Mouse (Mus musculus): ENCODE measurements at regions not wholly inside any gene's neighbourhood (a gene's known extent, or its start where the extent isn't known, plus 50 kb on each side); places are given as distances from the start of the nearest gene placed in this dataset.

- H3K27ac ChIP-seq (replicated peaks) = 0 out of 2 replicates have a peak overlapping the region, but pooled peaks have one; percentile 3
Measured at GRCm38 (mm10) chr6:94946352-94946900, 170.6 kb upstream of the Kbtbd8 start.

GRCm38 (mm10) chr6:94945715-94946114, 171.3 kb upstream of the Kbtbd8 start:
- H3K9me3 ChIP-seq (ENCODE audit: control insufficient read depth, low read length) = no peaks in the 10 kb centered on the region
- no peak overlapping the region for H3K9ac ChIP-seq (ENCODE audit: low read length)
- 83% methylated on average over 5 of the region's 5 CpGs for WGBS
- no peak for DNase-seq (ENCODE audit: low spot score)
- no peak overlapping the region for H3K4me3 ChIP-seq (ENCODE audit: low read depth, low read length)
- no peak overlapping the region for H3K27ac ChIP-seq (replicated peaks)
- TF ChIP-seq CTCF (IDR thresholded peaks at IDR 0.05; ENCODE audit: low read depth) (no peak), EP300 (optimal IDR thresholded peaks at IDR 0.05) (no peak)
- peaks cover 3% of the 10 kb centered on the region; the same call in 1 of the 2 replicates for H3K4me1 ChIP-seq (replicated peaks; ENCODE audit: control insufficient read depth, insufficient read depth)
- no peaks in the 10 kb centered on the region for H3K27me3 ChIP-seq (ENCODE audit: control insufficient read depth, insufficient read depth, low read length)
- ATAC-seq (ENCODE audit: low FRiP score, low TSS enrichment) = no peak
- no peaks in the 10 kb centered on the region for H3K36me3 ChIP-seq (ENCODE audit: control insufficient read depth, insufficient read depth, low read length)
- no peak overlapping the region for H3K4me2 ChIP-seq (replicated peaks; ENCODE audit: low read depth)

More at GRCm38 (mm10) chr6:94946352-94946900, 170.6 kb upstream of the Kbtbd8 start:
- Histone ChIP-seq H3K9ac (ENCODE audit: low read length) (no peak overlapping the region), H3K4me2 (replicated peaks; ENCODE audit: low read depth) (no peak overlapping the region), H3K27me3 (ENCODE audit: control insufficient read depth, insufficient read depth, low read length) (no peaks in the 10 kb centered on the region), H3K9me3 (ENCODE audit: control insufficient read depth, low read length) (no peaks in the 10 kb centered on the region), H3K4me1 (replicated peaks; ENCODE audit: control insufficient read depth, insufficient read depth) (peaks cover 3% of the 10 kb centered on the region; the same call in 1 of the 2 replicates), H3K4me3 (ENCODE audit: low read depth, low read length) (no peak overlapping the region), H3K36me3 (ENCODE audit: control insufficient read depth, insufficient read depth, low read length) (no peaks in the 10 kb centered on the region)
- WGBS = 47% methylated on average over 6 of the region's 6 CpGs
- DNase-seq (ENCODE audit: low spot score) = no peak
- TF ChIP-seq EP300 (optimal IDR thresholded peaks at IDR 0.05) = no peak
- no peak; the same call in 1 of the 2 replicates for TF ChIP-seq CTCF (IDR thresholded peaks at IDR 0.05; ENCODE audit: low read depth)
- ATAC-seq (ENCODE audit: low FRiP score, low TSS enrichment) = no peak

- ATAC-seq (ENCODE audit: low FRiP score, low TSS enrichment) = no peak; the same call in 1 of the 2 replicates
Measured at GRCm38 (mm10) chr6:94944196-94944595, 172.8 kb upstream of the Kbtbd8 start.

GRCm38 (mm10) chr6:94938949-94939348, 178.1 kb upstream of the Kbtbd8 start:
- Histone ChIP-seq H3K36me3 (ENCODE audit: control insufficient read depth, insufficient read depth, low read length) (no peaks in the 10 kb centered on the region), H3K4me2 (replicated peaks; ENCODE audit: low read depth) (no peak overlapping the region)
- WGBS = 82% methylated on average over 2 of the region's 2 CpGs

More at GRCm38 (mm10) chr6:94944196-94944595, 172.8 kb upstream of the Kbtbd8 start:
- TF ChIP-seq EP300 (optimal IDR thresholded peaks at IDR 0.05) = no peak
- TF ChIP-seq CTCF (IDR thresholded peaks at IDR 0.05; ENCODE audit: low read depth) = no peak
- Histone ChIP-seq H3K9ac (ENCODE audit: low read length) (no peak overlapping the region), H3K4me3 (ENCODE audit: low read depth, low read length) (no peak overlapping the region), H3K27ac (replicated peaks) (no peak overlapping the region), H3K27me3 (ENCODE audit: control insufficient read depth, insufficient read depth, low read length) (no peaks in the 10 kb centered on the region), H3K4me2 (replicated peaks; ENCODE audit: low read depth) (no peak overlapping the region), H3K4me1 (replicated peaks; ENCODE audit: control insufficient read depth, insufficient read depth) (peaks cover 3% of the 10 kb centered on the region; the same call in 1 of the 2 replicates), H3K9me3 (ENCODE audit: control insufficient read depth, low read length) (no peaks in the 10 kb centered on the region), H3K36me3 (ENCODE audit: control insufficient read depth, insufficient read depth, low read length) (no peaks in the 10 kb centered on the region)
- no peak for DNase-seq (ENCODE audit: low spot score)
- 23% methylated on average over 4 of the region's 4 CpGs for WGBS

GRCm38 (mm10) chr6:94936206-94936605, 180.8 kb upstream of the Kbtbd8 start:
- TF ChIP-seq CTCF (IDR thresholded peaks at IDR 0.05; ENCODE audit: low read depth) (no peak), EP300 (optimal IDR thresholded peaks at IDR 0.05) (no peak)
- ATAC-seq (ENCODE audit: low FRiP score, low TSS enrichment) (no peak), DNase-seq (ENCODE audit: low spot score) (no peak)
- Histone ChIP-seq H3K36me3 (ENCODE audit: control insufficient read depth, insufficient read depth, low read length) (no peaks in the 10 kb centered on the region), H3K27ac (replicated peaks) (no peak overlapping the region), H3K9me3 (ENCODE audit: control insufficient read depth, low read length) (no peaks in the 10 kb centered on the region), H3K4me3 (ENCODE audit: low read depth, low read length) (no peak overlapping the region), H3K4me2 (replicated peaks; ENCODE audit: low read depth) (no peak overlapping the region), H3K9ac (ENCODE audit: low read length) (no peak overlapping the region), H3K4me1 (replicated peaks; ENCODE audit: control insufficient read depth, insufficient read depth) (no peaks in the 10 kb centered on the region), H3K27me3 (ENCODE audit: control insufficient read depth, insufficient read depth, low read length) (no peaks in the 10 kb centered on the region)
- 65% methylated on average over 5 of the region's 5 CpGs for WGBS

More at GRCm38 (mm10) chr6:94938949-94939348, 178.1 kb upstream of the Kbtbd8 start:
- Histone ChIP-seq H3K27me3 (ENCODE audit: control insufficient read depth, insufficient read depth, low read length) (no peaks in the 10 kb centered on the region), H3K4me1 (replicated peaks; ENCODE audit: control insufficient read depth, insufficient read depth) (no peaks in the 10 kb centered on the region; the same call in 1 of the 2 replicates), H3K9ac (ENCODE audit: low read length) (no peak overlapping the region), H3K4me3 (ENCODE audit: low read depth, low read length) (no peak overlapping the region), H3K9me3 (ENCODE audit: control insufficient read depth, low read length) (no peaks in the 10 kb centered on the region), H3K27ac (replicated peaks) (no peak overlapping the region)
- no peak for ATAC-seq (ENCODE audit: low FRiP score, low TSS enrichment)
- DNase-seq (ENCODE audit: low spot score) = no peak
- no peak for TF ChIP-seq CTCF (IDR thresholded peaks at IDR 0.05; ENCODE audit: low read depth)
- TF ChIP-seq EP300 (optimal IDR thresholded peaks at IDR 0.05) = no peak

- Histone ChIP-seq H3K4me2 (replicated peaks; ENCODE audit: low read depth) (no peak overlapping the region), H3K9ac (ENCODE audit: low read length) (no peak overlapping the region), H3K4me3 (ENCODE audit: low read depth, low read length) (no peak overlapping the region), H3K27me3 (ENCODE audit: control insufficient read depth, insufficient read depth, low read length) (no peaks in the 10 kb centered on the region), H3K4me1 (replicated peaks; ENCODE audit: control insufficient read depth, insufficient read depth) (no peaks in the 10 kb centered on the region), H3K27ac (replicated peaks) (no peak overlapping the region), H3K36me3 (ENCODE audit: control insufficient read depth, insufficient read depth, low read length) (no peaks in the 10 kb centered on the region), H3K9me3 (ENCODE audit: control insufficient read depth, low read length) (no peaks in the 10 kb centered on the region)
- no peak for DNase-seq (ENCODE audit: low spot score)
- TF ChIP-seq CTCF (IDR thresholded peaks at IDR 0.05; ENCODE audit: low read depth) (no peak), EP300 (optimal IDR thresholded peaks at IDR 0.05) (no peak)
- ATAC-seq (ENCODE audit: low FRiP score, low TSS enrichment) = no peak
- WGBS = 75% methylated on average over 1 of the region's 1 CpGs
Measured at GRCm38 (mm10) chr6:94935706-94936105, 181.3 kb upstream of the Kbtbd8 start.

Data from stomach, postnatal 0 days (tissue).